In genomic region chr9:57697380-57697779, GRCm38 (mm10) we compare ENCODE assay signal across 13 mouse cellular contexts. TPM values are rescaled to one million over a fixed set of nuclear protein-coding genes. Genes with fewer than 3 reads are reported as not detected.
A peak's percentile ranks its signal among the peaks of the same experiment; 100 is the strongest.
DNase-seq lines count a peak whose midpoint lies in the region; ATAC-seq and TF ChIP-seq lines count a peak whose summit lies in the region.
"Had no signal": no experiment of that assay in that cellular context is flagged by ENCODE, and none has a peak within 500 bp of the region (broad histone marks: within the 10 kb centered on the region; RNA-seq: fewer than 3 reads in every experiment).

No protein-coding gene starts in this region.

- no peak overlapping the region for H3K9ac ChIP-seq in intestine, embryonic 15.5 days
- no peak overlapping the region for H3K9ac ChIP-seq in intestine, embryonic 16.5 days (ENCODE audit: low read depth, low read length)
- no peak overlapping the region for H3K9ac ChIP-seq in liver, embryonic 12.5 days

- no peak for TF ChIP-seq CTCF in E14TG2a.4 (conservative IDR thresholded peaks at IDR 0.05; ENCODE audit: low read length)

- H3K9me3 ChIP-seq in intestine, embryonic 15.5 days: no peaks in the 10 kb centered on the region
- no peaks in the 10 kb centered on the region for H3K9me3 ChIP-seq in intestine, embryonic 16.5 days (ENCODE audit: control insufficient read depth, low read length)
- H3K9me3 ChIP-seq in E14TG2a.4 (ENCODE audit: low read length): no peaks in the 10 kb centered on the region
- no peaks in the 10 kb centered on the region for H3K9me3 ChIP-seq in liver, embryonic 12.5 days (replicated peaks)

- peaks cover 26% of the 10 kb centered on the region for H3K27me3 ChIP-seq in intestine, embryonic 15.5 days (replicated peaks)
- H3K27me3 ChIP-seq in intestine, embryonic 16.5 days (replicated peaks; ENCODE audit: control insufficient read depth, insufficient read depth, low read length): peaks cover 7% of the 10 kb centered on the region; the same call in 1 of the 2 replicates
- peaks cover 75% of the 10 kb centered on the region for H3K27me3 ChIP-seq in E14TG2a.4 (ENCODE audit: insufficient read depth, low read length)
- H3K27me3 ChIP-seq in liver, embryonic 12.5 days (replicated peaks): peaks cover 65% of the 10 kb centered on the region

- peak; percentile 34 for DNase-seq in cerebellum, adult 9-11 months
- no peak for DNase-seq in right cerebral cortex, postnatal 10 days (ENCODE audit: low spot score in 2 of 2)
- no peak for DNase-seq in urinary bladder, postnatal 25 days (ENCODE audit: low spot score)
- DNase-seq: adrenal gland, postnatal 14 days; kidney, postnatal 36 days had no signal

- H3K4me2 ChIP-seq in intestine, embryonic 15.5 days (replicated peaks): no peak overlapping the region
- H3K4me2 ChIP-seq in intestine, embryonic 16.5 days (ENCODE audit: low read depth, low read length): no peak overlapping the region
- peak overlapping the region; percentile 85 for H3K4me2 ChIP-seq in liver, embryonic 12.5 days

- 21% methylated on average over 4 of the region's 4 CpGs for WGBS in intestine, embryonic 15.5 days
- 27% methylated on average over 4 of the region's 4 CpGs for WGBS in intestine, embryonic 16.5 days
- WGBS in liver, embryonic 12.5 days (ENCODE audit: insufficient replicate concordance): 8% methylated on average over 4 of the region's 4 CpGs

- ATAC-seq in cerebellum, adult (ENCODE audit: insufficient number of reproducible peaks, low FRiP score, low TSS enrichment): no peak
- ATAC-seq in intestine, embryonic 15.5 days: peak; percentile 52
- no peak for ATAC-seq in intestine, embryonic 16.5 days
- ATAC-seq in liver, embryonic 12.5 days: peak; percentile 76

- H3K36me3 ChIP-seq in intestine, embryonic 15.5 days: no peaks in the 10 kb centered on the region
- no peaks in the 10 kb centered on the region for H3K36me3 ChIP-seq in intestine, embryonic 16.5 days (ENCODE audit: control insufficient read depth, insufficient read depth, low read length)
- no peaks in the 10 kb centered on the region for H3K36me3 ChIP-seq in E14TG2a.4 (ENCODE audit: insufficient read depth, low read length)
- H3K36me3 ChIP-seq in liver, embryonic 12.5 days: no peaks in the 10 kb centered on the region

- peaks cover 10% of the 10 kb centered on the region for H3K4me1 ChIP-seq in intestine, embryonic 15.5 days (replicated peaks)
- peaks cover 11% of the 10 kb centered on the region for H3K4me1 ChIP-seq in intestine, embryonic 16.5 days (ENCODE audit: control insufficient read depth, insufficient read depth, low read length)
- peaks cover 31% of the 10 kb centered on the region for H3K4me1 ChIP-seq in E14TG2a.4 (replicated peaks; ENCODE audit: low read depth, low read length)
- H3K4me1 ChIP-seq in liver, embryonic 12.5 days: peaks cover 24% of the 10 kb centered on the region

- no peak overlapping the region for H3K4me3 ChIP-seq in intestine, embryonic 15.5 days (replicated peaks)
- no peak overlapping the region for H3K4me3 ChIP-seq in intestine, embryonic 16.5 days (ENCODE audit: low read length)
- peak overlapping the region; percentile 75; the same call in 1 of the 2 replicates for H3K4me3 ChIP-seq in E14TG2a.4 (replicated peaks; ENCODE audit: low read length)
- peak overlapping the region; percentile 53 for H3K4me3 ChIP-seq in liver, embryonic 12.5 days

- no peak overlapping the region for H3K27ac ChIP-seq in intestine, embryonic 15.5 days
- no peak overlapping the region for H3K27ac ChIP-seq in intestine, embryonic 16.5 days (ENCODE audit: low read length)
- H3K27ac ChIP-seq in liver, embryonic 12.5 days: no peak overlapping the region

RNA-seq across cellular contexts. Expression of gene Cyp1a1, which starts 9.7 kb away (rescaled TPM):
- not detected in 2 replicates for polyA plus RNA-seq in intestine, embryonic 15.5 days (2015; fragmentation: Nextera tagmentation; extraction: Ambion mirVana)
- polyA plus RNA-seq in intestine, embryonic 16.5 days (2015; fragmentation: Nextera tagmentation; extraction: Ambion mirVana): not detected in 2 replicates
- polyA plus RNA-seq in liver, embryonic 12.5 days (2016; fragmentation: Nextera tagmentation; extraction: Ambion mirVana): 0.16 and 0.19 TPM in 2 replicates

RNA-seq across cellular contexts. Expression of gene Edc3, which starts 11.0 kb away (rescaled TPM):
- 29.6 and 29.9 TPM in 2 replicates for polyA plus RNA-seq in intestine, embryonic 15.5 days (2015; fragmentation: Nextera tagmentation; extraction: Ambion mirVana)
- 27.6 and 28.4 TPM in 2 replicates for polyA plus RNA-seq in intestine, embryonic 16.5 days (2015; fragmentation: Nextera tagmentation; extraction: Ambion mirVana)
- polyA plus RNA-seq in liver, embryonic 12.5 days (2016; fragmentation: Nextera tagmentation; extraction: Ambion mirVana): 21.2 and 22.2 TPM in 2 replicates

RNA-seq across cellular contexts. Expression of gene Cyp1a2, which starts 13.9 kb away (rescaled TPM):
- polyA plus RNA-seq in intestine, embryonic 15.5 days (2015; fragmentation: Nextera tagmentation; extraction: Ambion mirVana): not detected in 2 replicates
- polyA plus RNA-seq in intestine, embryonic 16.5 days (2015; fragmentation: Nextera tagmentation; extraction: Ambion mirVana): not detected in 2 replicates
- polyA plus RNA-seq in liver, embryonic 12.5 days (2016; fragmentation: Nextera tagmentation; extraction: Ambion mirVana): not detected in 2 replicates
- polyA plus RNA-seq: cerebellum, adult 2 months; heart, postnatal 0 days; lung, postnatal 0 days had no signal

RNA-seq across cellular contexts. Expression of gene Csk, which starts 43.9 kb away (rescaled TPM):
- 29.0 and 31.4 TPM in 2 replicates for polyA plus RNA-seq in intestine, embryonic 15.5 days (2015; fragmentation: Nextera tagmentation; extraction: Ambion mirVana)
- polyA plus RNA-seq in intestine, embryonic 16.5 days (2015; fragmentation: Nextera tagmentation; extraction: Ambion mirVana): 35.9 and 36.6 TPM in 2 replicates
- polyA plus RNA-seq in liver, embryonic 12.5 days (2016; fragmentation: Nextera tagmentation; extraction: Ambion mirVana): 27.0 and 27.8 TPM in 2 replicates

Comparison
In these comparisons a context has a peak if more than half of its experiments do, and no peak if none do; other contexts are left out.
1. ATAC-seq: peak in intestine, embryonic 15.5 days (single experiment) and liver, embryonic 12.5 days (single experiment); none in cerebellum, adult (single experiment) and intestine, embryonic 16.5 days (single experiment).
2. H3K4me3 ChIP-seq: peak in E14TG2a.4 (single experiment) and liver, embryonic 12.5 days (single experiment); none in intestine, embryonic 15.5 days (single experiment) and intestine, embryonic 16.5 days (single experiment).